Comparison of ENCODE assay signal across 8 mouse cellular contexts in genomic region chr9:121477305-121477911, GRCm38 (mm10). TPM values are rescaled to one million over a fixed set of nuclear protein-coding genes. Genes with fewer than 3 reads are reported as not detected.
DNase-seq lines count a peak whose midpoint lies in the region; ATAC-seq lines count a peak whose summit lies in the region.

No protein-coding gene starts in this region.

- H3K4me1 ChIP-seq in embryonic facial prominence, embryonic 12.5 days: peaks cover 3% of the 10 kb centered on the region; the same call in 1 of the 2 replicates
- H3K4me1 ChIP-seq in heart, embryonic 11.5 days (ENCODE audit: control insufficient read depth, insufficient read depth, low read length): no peaks in the 10 kb centered on the region
- no peaks in the 10 kb centered on the region for H3K4me1 ChIP-seq in kidney, embryonic 16.5 days (ENCODE audit: insufficient read depth, low read length)
- H3K4me1 ChIP-seq in liver, embryonic 13.5 days (replicated peaks): no peaks in the 10 kb centered on the region; the same call in 1 of the 2 replicates
- H3K4me1 ChIP-seq in neural tube, embryonic 11.5 days (ENCODE audit: control insufficient read depth, insufficient read depth, low read length): 0 out of 2 replicates have a peak, but pooled peaks cover 2% of the 10 kb centered on the region

- peak; percentile 71 for ATAC-seq in CD4-positive, CD25-positive, alpha-beta regulatory T cell, adult 4 months
- peak; percentile 42; the same call in 1 of the 2 replicates for ATAC-seq in embryonic facial prominence, embryonic 12.5 days (ENCODE audit: insufficient number of reproducible peaks, insufficient read depth, low FRiP score, low TSS enrichment)
- ATAC-seq in heart, embryonic 11.5 days (replicated peaks; ENCODE audit: insufficient number of reproducible peaks, low FRiP score, low TSS enrichment): no peak
- ATAC-seq in kidney, embryonic 16.5 days (ENCODE audit: low FRiP score, low TSS enrichment): 0 out of 2 replicates have a peak, but pooled peaks have one; percentile 32
- no peak; the same call in 1 of the 2 replicates for ATAC-seq in liver, embryonic 13.5 days (ENCODE audit: low read depth)
- peak; percentile 43 for ATAC-seq in neural tube, embryonic 11.5 days (ENCODE audit: insufficient read depth, low FRiP score, low TSS enrichment)

- H3K27me3 ChIP-seq in embryonic facial prominence, embryonic 12.5 days: no peaks in the 10 kb centered on the region
- no peaks in the 10 kb centered on the region for H3K27me3 ChIP-seq in heart, embryonic 11.5 days (ENCODE audit: control insufficient read depth, insufficient read depth, low read length)
- no peaks in the 10 kb centered on the region for H3K27me3 ChIP-seq in kidney, embryonic 16.5 days (ENCODE audit: insufficient read depth, low read length)
- no peaks in the 10 kb centered on the region for H3K27me3 ChIP-seq in liver, embryonic 13.5 days
- H3K27me3 ChIP-seq in neural tube, embryonic 11.5 days (ENCODE audit: control insufficient read depth, insufficient read depth, low read length): no peaks in the 10 kb centered on the region

- 18% methylated on average over 15 of the region's 15 CpGs for WGBS in embryonic facial prominence, embryonic 12.5 days
- WGBS in heart, embryonic 11.5 days (ENCODE audit: insufficient replicate concordance): 13% methylated on average over 15 of the region's 15 CpGs
- WGBS in kidney, embryonic 16.5 days: 14% methylated on average over 15 of the region's 15 CpGs
- 18% methylated on average over 15 of the region's 15 CpGs for WGBS in liver, embryonic 13.5 days (ENCODE audit: insufficient replicate concordance)
- 20% methylated on average over 15 of the region's 15 CpGs for WGBS in neural tube, embryonic 11.5 days

- H3K4me3 ChIP-seq in embryonic facial prominence, embryonic 12.5 days: no peak overlapping the region
- H3K4me3 ChIP-seq in heart, embryonic 11.5 days (ENCODE audit: low read depth, low read length): 0 out of 2 replicates have a peak overlapping the region, but pooled peaks have one; percentile 8
- peak overlapping the region; percentile 18; the same call in 1 of the 2 replicates for H3K4me3 ChIP-seq in kidney, embryonic 16.5 days (ENCODE audit: low read length)
- no peak overlapping the region for H3K4me3 ChIP-seq in liver, embryonic 13.5 days (replicated peaks)
- H3K4me3 ChIP-seq in neural tube, embryonic 11.5 days (ENCODE audit: low read depth, low read length): no peak overlapping the region

- H3K36me3 ChIP-seq in embryonic facial prominence, embryonic 12.5 days: 0 out of 2 replicates have a peak, but pooled peaks cover 7% of the 10 kb centered on the region
- peaks cover under 1% of the 10 kb centered on the region; the same call in 1 of the 2 replicates for H3K36me3 ChIP-seq in heart, embryonic 11.5 days (ENCODE audit: control insufficient read depth, insufficient read depth, low read length)
- H3K36me3 ChIP-seq in kidney, embryonic 16.5 days (ENCODE audit: insufficient read depth, low read length): 0 out of 2 replicates have a peak, but pooled peaks cover 10% of the 10 kb centered on the region
- H3K36me3 ChIP-seq in liver, embryonic 13.5 days: no peaks in the 10 kb centered on the region
- no peaks in the 10 kb centered on the region; the same call in 1 of the 2 replicates for H3K36me3 ChIP-seq in neural tube, embryonic 11.5 days (ENCODE audit: control insufficient read depth, insufficient read depth, low read length)

- DNase-seq in adrenal gland, postnatal 36 days: peak; percentile 70
- peak; percentile 35 for DNase-seq in liver, embryonic 13.5 days
- DNase-seq in neural tube, embryonic 11.5 days (ENCODE audit: low spot score): peak; percentile 83
- DNase-seq in testis, postnatal 10 days (ENCODE audit: low spot score): peak; percentile 86

- H3K9me3 ChIP-seq in embryonic facial prominence, embryonic 12.5 days: no peaks in the 10 kb centered on the region
- no peaks in the 10 kb centered on the region for H3K9me3 ChIP-seq in heart, embryonic 11.5 days (replicated peaks; ENCODE audit: control insufficient read depth, low read length)
- H3K9me3 ChIP-seq in kidney, embryonic 16.5 days (ENCODE audit: low read length): no peaks in the 10 kb centered on the region
- no peaks in the 10 kb centered on the region for H3K9me3 ChIP-seq in liver, embryonic 13.5 days (replicated peaks)
- H3K9me3 ChIP-seq in neural tube, embryonic 11.5 days (ENCODE audit: control insufficient read depth, low read length): no peaks in the 10 kb centered on the region

- H3K9ac ChIP-seq in embryonic facial prominence, embryonic 12.5 days: peak overlapping the region; percentile 37; the same call in 1 of the 2 replicates
- H3K9ac ChIP-seq in heart, embryonic 11.5 days (ENCODE audit: low read depth, low read length): peak overlapping the region; percentile 13; the same call in 1 of the 2 replicates
- H3K9ac ChIP-seq in kidney, embryonic 16.5 days (replicated peaks; ENCODE audit: low read length): peak overlapping the region; percentile 52
- no peak overlapping the region for H3K9ac ChIP-seq in liver, embryonic 13.5 days
- no peak overlapping the region; the same call in 1 of the 2 replicates for H3K9ac ChIP-seq in neural tube, embryonic 11.5 days (ENCODE audit: low read length)

- H3K4me2 ChIP-seq in embryonic facial prominence, embryonic 12.5 days (replicated peaks): peak overlapping the region; percentile 35
- peak overlapping the region; percentile 51 for H3K4me2 ChIP-seq in heart, embryonic 11.5 days
- peak overlapping the region; percentile 39 for H3K4me2 ChIP-seq in kidney, embryonic 16.5 days (replicated peaks; ENCODE audit: low read depth, low read length)
- H3K4me2 ChIP-seq in liver, embryonic 13.5 days: 0 out of 2 replicates have a peak overlapping the region, but pooled peaks have one; percentile 26
- H3K4me2 ChIP-seq in neural tube, embryonic 11.5 days (ENCODE audit: low read depth): no peak overlapping the region

- no peak overlapping the region for H3K27ac ChIP-seq in embryonic facial prominence, embryonic 12.5 days
- H3K27ac ChIP-seq in heart, embryonic 11.5 days (ENCODE audit: low read depth, low read length): no peak overlapping the region
- no peak overlapping the region for H3K27ac ChIP-seq in kidney, embryonic 16.5 days (ENCODE audit: low read length)
- H3K27ac ChIP-seq in liver, embryonic 13.5 days: no peak overlapping the region
- no peak overlapping the region for H3K27ac ChIP-seq in neural tube, embryonic 11.5 days (ENCODE audit: low read depth, low read length)

RNA-seq across cellular contexts. Expression of gene Cck, which starts 18.1 kb away (rescaled TPM):
- not detected for polyA plus RNA-seq in CD4-positive, CD25-positive, alpha-beta regulatory T cell, adult 4 months (2017; shearing (Covaris generic))
- under 1 TPM in 1 of 2 experiments, not detected in 1; 0.99 TPM for total RNA-seq in adrenal gland, postnatal 36 days (2021)
- 1.0 and 1.2 TPM in 2 replicates for polyA plus RNA-seq in embryonic facial prominence, embryonic 12.5 days (2016; fragmentation: Nextera tagmentation; extraction: Ambion mirVana)
- 3.4 TPM in 2 replicates for polyA plus RNA-seq in heart, embryonic 11.5 days (2014; fragmentation: Nextera tagmentation; extraction: Ambion mirVana)
- polyA plus RNA-seq in kidney, embryonic 16.5 days (2015; fragmentation: Nextera tagmentation; extraction: Ambion mirVana): 2.8 and 3.6 TPM in 2 replicates
- polyA plus RNA-seq in liver, embryonic 13.5 days (2015; fragmentation: Nextera tagmentation; extraction: Ambion mirVana): 0.35 and 0.57 TPM in 2 replicates
- 2.1 and 2.2 TPM in 2 replicates for polyA plus RNA-seq in neural tube, embryonic 11.5 days (2014; fragmentation: Nextera tagmentation; extraction: Ambion mirVana)

Comparison
In these comparisons a context has a peak if more than half of its experiments do, and no peak if none do; other contexts are left out.
1. ATAC-seq: peak in CD4-positive, CD25-positive, alpha-beta regulatory T cell, adult 4 months (single experiment), embryonic facial prominence, embryonic 12.5 days (single experiment), kidney, embryonic 16.5 days (single experiment) and neural tube, embryonic 11.5 days (single experiment); none in heart, embryonic 11.5 days (single experiment) and liver, embryonic 13.5 days (single experiment).
2. DNase-seq: peak in every context shown above with its lines; median percentile 86 in testis, postnatal 10 days; 83 in neural tube, embryonic 11.5 days; 70 in adrenal gland, postnatal 36 days; 35 in liver, embryonic 13.5 days.
3. H3K4me3 ChIP-seq: peak in heart, embryonic 11.5 days (single experiment) and kidney, embryonic 16.5 days (single experiment); none in embryonic facial prominence, embryonic 12.5 days (single experiment), liver, embryonic 13.5 days (single experiment) and neural tube, embryonic 11.5 days (single experiment).
4. H3K9ac ChIP-seq: peak in embryonic facial prominence, embryonic 12.5 days (single experiment), heart, embryonic 11.5 days (single experiment) and kidney, embryonic 16.5 days (single experiment); none in liver, embryonic 13.5 days (single experiment) and neural tube, embryonic 11.5 days (single experiment).